Mouse (Mus musculus) thymus, adult 18-20 months (tissue): ENCODE results near the gene Myo5a.

ENCODE experiments used
- DNase-seq, 2 experiments: peaks; one replicate each; pipeline ENCODE4 v3.0.0; 2022; ENCODE audit warnings: mixed read lengths in 2 of 2

Myo5a gene

GRCm38 (mm10) chr9:75072361-75072760 lies 1.5 kb downstream of the Myo5a start:
- DNase-seq, result no peak

DNA sequence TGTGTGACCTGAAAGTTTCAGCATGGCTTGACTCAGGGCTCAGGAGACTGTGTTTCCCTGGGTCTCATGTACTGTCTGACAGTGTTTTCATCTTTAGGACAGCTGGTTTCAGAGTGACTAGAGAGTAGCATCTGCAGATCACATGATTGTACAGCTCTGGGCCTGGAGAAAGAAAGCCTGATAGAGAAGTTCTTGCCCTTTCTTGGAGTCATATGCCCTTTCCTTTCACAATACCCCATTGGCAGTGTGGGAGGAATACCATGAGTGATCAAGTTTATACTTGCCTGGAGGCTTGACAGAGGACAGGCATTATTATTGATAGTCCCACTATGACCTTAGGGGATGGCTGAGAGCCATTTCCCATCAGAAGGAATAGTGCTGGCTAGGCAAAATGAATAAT lies 6.4 kb downstream of the Myo5a start:
- no peak for DNase-seq

GRCm38 (mm10) chr9:75085242-75085824 lies 14.5 kb downstream of the Myo5a start:
- no peak for DNase-seq

GRCm38 (mm10) chr9:75087823-75088222 lies 17.0 kb downstream of the Myo5a start:
- no peak for DNase-seq

- no peak for DNase-seq
These were observed 18.5 kb downstream of the Myo5a start for GRCm38 (mm10) chr9:75089285-75089684.

DNA sequence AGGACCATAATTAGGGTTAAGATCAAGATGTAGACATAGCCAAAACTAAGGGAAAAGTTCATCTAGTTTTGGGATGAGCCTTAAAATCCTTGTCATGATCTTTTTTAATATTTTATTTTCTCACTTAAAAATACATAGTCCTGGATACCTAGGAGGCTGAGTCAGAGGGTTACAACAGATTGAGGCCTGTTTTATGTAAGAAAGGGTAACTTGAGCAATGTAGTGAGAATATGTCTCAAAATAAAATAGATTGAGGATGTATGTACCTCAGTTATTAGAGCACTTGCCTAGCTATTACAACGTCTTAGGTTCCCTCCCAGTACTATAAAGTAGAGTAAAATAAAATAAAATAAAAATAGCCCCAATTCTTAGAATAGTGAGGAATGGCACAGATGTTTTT lies 21.3 kb downstream of the Myo5a start:
- no peak for DNase-seq

DNA sequence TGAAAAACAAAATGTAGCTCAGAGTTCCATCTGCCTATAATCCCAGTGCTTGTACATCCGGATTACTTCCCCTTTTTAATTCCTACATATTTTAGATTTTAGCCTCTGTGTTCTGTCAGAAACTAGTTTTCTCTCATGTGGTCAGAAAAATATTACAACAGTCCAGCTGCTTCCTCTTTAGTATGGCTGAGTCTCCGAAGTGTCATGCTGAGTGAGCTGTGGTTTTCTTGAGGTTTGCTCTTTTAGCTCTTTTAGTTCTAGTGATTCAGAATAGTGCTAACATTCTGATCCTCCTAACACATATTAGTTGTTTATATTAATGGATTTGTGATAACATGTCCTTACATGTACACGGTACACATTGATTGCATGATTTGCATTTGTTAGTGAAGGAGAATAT lies 23.9 kb downstream of the Myo5a start:
- DNase-seq, result no peak

- no peak for DNase-seq
These were observed 28.1 kb downstream of the Myo5a start for GRCm38 (mm10) chr9:75098937-75099336.

GRCm38 (mm10) chr9:75100157-75100781 lies 29.5 kb downstream of the Myo5a start:
- DNase-seq, result no peak

DNA sequence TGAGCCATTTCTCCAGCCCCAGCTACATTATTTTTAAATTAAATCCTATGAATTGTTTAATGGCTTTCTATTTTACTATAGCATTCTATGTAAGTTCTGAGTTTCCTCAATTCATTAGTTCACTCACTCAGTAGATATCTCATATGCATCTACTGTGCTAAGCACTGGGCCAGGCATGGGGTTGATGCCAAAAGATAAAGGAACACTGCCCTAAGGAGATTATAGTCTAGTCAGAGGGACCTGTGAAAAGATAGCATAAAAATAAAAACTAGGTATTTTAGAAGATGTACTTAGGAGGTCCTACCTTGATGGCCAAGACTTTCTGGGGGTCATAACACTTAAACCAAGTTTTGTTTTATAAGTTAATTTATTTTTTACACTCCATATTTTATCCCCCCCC lies 31.3 kb downstream of the Myo5a start:
- no peak for DNase-seq

DNA sequence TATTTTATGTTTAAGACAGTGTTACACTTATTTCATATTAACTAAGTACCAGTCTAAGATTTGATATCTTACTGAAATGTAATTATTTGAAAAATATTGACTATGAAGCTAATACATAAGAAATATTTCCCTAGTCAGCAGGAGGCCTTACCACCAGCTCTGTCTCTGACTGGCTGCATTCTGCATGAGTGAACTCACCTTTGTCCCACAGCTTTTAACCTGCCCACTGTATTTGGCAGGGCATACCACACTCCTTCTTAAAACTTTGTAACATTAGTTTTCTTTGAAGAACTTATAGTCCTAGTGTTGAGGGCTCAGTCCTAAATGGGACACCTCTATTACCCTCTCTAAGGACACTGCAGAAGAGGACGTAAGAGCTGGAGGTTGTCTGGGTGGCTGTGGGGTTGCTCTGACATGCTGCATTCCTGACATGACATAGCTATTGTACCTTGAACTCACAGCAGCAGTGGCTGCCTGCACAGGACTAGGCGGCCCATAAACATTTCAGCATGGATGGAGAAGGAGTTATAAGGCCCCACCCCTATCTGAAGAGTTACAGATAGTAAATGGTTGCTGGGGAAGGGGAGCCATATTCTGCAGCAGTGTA lies 45.9 kb downstream of the Myo5a start:
- no peak for DNase-seq

DNA sequence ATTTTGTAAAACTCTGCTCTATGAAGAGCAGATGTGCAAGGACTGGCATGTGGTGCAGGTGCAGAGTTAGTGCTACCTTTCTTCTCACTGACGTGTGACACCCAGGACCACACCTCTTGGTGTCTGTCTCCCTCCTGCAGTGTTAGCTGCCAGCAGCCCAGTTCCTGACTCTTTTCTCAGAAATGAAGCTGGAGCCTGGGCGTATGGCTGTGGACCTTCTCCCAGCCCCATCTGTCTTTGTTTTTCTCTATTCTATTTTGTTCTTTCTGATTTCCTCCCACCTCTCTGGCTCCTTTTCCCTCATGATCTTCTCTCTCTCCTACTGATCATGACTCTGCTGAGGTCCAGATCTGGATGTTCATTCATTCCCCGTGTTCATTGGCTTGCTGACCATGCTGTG lies 50.3 kb downstream of the Myo5a start:
- DNase-seq, result no peak

GRCm38 (mm10) chr9:75124201-75124721 lies 53.4 kb downstream of the Myo5a start:
- DNase-seq, result no peak

GRCm38 (mm10) chr9:75130553-75130952 lies 59.7 kb downstream of the Myo5a start:
- DNase-seq, result no peak

DNA sequence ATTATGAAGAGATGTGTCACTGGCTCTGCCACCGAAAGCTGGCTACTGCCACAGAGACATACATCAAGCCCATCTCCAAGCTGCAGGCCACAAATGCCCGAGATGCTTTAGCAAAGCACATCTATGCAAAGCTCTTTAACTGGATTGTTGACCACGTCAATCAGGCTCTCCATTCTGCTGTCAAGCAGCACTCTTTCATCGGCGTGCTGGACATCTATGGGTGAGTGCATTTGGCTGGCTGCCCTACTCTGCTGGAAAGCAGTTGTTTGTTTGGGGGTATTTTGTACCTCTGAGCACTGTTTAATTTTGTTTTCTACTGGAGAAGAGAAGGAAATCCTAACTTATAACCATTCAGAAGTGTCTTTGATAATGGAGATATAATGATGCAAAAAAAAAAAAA lies 76.1 kb downstream of the Myo5a start:
- no peak for DNase-seq

DNA sequence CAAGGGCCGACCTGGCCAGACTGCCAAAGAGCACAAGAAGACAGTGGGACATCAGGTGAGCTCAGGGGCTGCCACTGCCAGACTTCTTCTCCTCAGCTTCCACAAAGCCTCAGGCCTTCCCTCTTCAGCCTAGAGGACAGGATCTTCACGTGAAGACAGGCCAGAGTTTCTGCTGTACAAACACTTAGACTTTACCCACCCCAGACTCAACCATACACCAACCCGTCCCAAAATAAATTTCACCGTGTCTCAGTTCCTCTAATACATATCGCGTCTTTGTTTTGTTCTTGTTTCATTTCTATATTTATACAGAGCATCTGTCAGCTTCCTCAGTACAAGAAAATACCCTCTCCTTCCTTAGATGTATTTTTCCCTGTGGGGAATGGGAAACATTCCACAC lies 89.7 kb downstream of the Myo5a start:
- DNase-seq, result no peak

DNA sequence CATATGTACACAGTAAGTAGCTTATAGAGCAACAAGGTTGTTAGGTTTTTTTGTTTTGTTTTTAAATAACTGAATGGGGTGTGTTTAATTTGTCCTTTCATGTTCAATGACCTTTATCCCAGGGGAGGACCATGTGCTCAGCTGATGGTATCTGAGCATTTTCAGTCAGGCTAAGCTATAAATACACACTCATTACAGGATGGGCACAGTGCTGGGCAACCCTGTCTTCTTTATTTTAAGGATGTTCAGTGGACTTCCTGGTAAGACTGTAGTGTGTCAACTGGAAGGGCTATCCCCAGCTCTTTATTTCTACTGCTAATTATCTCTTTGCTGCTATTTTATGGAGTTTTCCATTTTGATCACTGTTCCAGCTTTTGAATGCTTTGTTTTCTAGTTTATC lies 92.8 kb downstream of the Myo5a start:
- DNase-seq, result no peak

DNA sequence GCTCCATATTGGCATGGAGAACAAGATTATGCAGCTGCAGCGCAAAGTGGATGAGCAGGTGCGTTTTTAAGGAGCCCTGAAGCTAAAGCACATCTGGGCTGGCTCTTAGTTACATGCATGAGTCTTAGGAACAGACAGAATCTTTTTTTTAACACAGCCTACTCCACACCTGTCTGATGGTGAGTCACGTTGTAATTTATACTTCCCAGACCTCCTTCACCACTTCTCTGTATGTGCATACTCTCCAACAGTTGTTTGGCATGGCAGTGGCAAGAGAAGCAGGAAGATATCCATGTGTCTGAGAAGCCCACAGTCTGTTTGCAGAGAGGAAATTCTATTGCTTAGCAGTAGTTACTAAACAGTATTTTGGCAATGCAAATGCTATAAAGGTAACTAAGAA lies 100.9 kb downstream of the Myo5a start:
- no peak for DNase-seq

DNA sequence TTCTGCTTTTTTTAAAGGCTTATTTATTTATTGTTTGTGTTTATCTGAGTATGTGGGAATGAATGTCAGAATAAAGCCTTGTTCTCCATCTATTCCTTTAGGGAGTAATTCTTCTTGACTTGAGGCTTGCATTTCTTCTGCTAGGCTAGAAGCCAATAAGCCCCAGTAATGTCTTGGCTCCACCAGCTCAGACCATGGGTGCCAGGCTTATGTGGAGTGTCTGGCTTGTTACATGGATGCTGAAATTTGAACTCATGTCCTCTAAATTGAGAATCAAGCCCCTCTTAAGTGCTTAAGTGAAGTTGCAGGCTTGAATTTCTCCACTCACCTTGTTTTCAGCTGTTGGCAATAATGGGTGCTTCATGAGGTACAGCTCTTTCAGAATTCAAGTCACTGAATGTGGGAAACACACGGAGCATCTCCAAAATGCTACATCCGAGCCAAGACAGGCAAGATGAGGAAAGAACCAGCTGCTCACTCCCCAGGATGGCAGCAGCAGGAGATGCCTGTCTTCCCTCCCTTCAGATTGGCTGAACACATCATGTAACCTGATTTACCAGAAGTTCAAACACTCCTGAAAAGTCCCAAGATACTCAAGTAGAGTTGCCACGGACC lies 116.9 kb downstream of the Myo5a start:
- no peak for DNase-seq

GRCm38 (mm10) chr9:75193858-75194257 lies 123.0 kb downstream of the Myo5a start:
- DNase-seq, result no peak

DNA sequence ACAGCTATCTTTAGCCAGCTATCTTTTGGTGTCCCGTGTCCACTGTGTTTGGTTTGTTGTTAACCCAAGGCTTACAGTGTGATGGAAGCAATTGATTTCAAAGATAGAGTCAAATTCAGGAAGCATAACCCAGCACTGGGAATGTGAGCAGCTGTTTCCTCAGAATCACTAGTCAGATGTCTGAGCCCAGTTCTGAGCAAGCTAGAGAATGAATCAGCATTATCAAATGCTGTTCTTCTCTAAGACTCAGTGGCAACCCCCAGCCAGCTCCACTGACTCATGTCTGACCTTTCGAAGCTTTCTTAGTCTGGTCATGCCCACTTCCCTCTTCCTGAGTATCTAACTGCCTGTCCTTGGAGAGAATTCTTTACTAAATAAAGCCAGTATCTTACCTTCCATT lies 125.5 kb downstream of the Myo5a start:
- no peak for DNase-seq

- no peak for DNase-seq
These were observed 126.5 kb downstream of the Myo5a start for GRCm38 (mm10) chr9:75197297-75197696.

DNA sequence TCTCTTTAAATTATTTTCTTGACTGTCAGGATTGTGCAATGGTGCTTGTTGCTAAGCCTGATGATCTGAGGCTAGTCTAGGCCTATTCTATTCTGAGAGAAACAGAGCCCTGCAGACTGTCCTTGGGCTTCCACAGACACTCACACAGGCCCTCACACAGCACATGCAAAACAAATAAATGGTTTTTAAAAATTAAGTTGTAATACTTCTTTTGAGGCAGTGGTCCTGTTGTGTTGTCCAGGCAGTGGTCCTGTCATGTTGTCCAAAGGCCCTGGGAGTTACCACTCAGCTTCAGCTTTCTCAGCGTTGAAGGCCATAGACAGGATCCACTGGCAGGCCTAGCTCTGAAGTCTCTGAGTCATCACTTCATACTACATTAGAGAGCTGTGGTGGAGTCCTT lies 130.7 kb downstream of the Myo5a start:
- no peak for DNase-seq

- no peak for DNase-seq
These were observed 131.2 kb downstream of the Myo5a start for GRCm38 (mm10) chr9:75202036-75202435.
